Mouse (Mus musculus) liver, embryonic 14.5 days (tissue): ENCODE results near the gene Ddost.

Source experiments
- CTCF ChIP-seq: IDR thresholded peaks from 2 replicates; pipeline ENCODE4 v1.5.1; 2016; ENCODE audit warnings: antibody characterized with exemption, low read depth, control low read depth
- EP300 ChIP-seq: IDR thresholded peaks from 2 replicates; pipeline ENCODE4 v1.6.1; 2016; ENCODE audit warnings: antibody characterized with exemption, low read depth

DNA sequence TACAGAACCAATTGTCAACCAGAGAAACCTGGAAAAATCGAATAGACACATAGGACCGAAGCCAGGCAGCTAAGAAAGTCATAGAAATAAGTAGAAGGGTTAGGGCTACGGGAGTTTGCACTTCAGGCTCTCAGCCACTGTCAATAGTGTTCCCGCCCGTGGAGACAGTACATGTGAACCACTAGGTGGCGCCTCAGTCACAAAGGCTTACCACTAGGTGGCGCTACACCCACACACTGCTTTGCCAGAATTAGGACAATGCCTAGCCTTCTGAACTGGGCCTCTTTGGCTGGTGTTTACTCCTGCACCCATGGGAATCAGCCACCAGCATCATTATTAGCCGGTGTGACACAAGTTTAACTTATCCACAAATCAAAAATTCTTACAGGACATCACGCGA is 15.0 kb downstream of the Ddost start:
- peak; percentile 100 for TF ChIP-seq CTCF
- no peak for TF ChIP-seq EP300
